Mouse (Mus musculus) R1 (cell line): Measurements from ENCODE around the gene Itpr2.

ENCODE experiments used
- DNase-seq: peaks from one replicate; pipeline ENCODE4 v3.0.0-alpha.2; 2018; ENCODE audit warnings: low read depth, low spot score

Itpr2 gene

DNA sequence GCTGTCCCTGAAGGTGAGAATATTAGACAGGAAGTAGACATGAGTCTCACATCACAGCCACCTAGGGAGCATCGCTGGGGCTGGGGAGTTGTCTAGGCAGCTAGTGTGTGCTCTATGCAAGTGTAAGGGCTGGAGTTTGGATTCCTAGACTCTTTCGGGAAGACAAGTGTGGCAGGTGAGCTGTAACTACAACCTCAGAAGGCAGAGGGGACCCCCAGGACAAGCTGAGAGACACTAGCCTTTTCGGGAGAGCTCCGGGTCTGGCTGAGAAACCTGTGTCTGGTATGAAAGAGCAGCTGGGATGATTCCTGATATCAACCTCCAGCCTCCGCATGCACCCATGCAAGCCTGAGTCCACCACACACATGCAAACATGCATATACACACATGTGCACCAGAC is 232.7 kb downstream of the Itpr2 start:
- no peak for DNase-seq

DNA sequence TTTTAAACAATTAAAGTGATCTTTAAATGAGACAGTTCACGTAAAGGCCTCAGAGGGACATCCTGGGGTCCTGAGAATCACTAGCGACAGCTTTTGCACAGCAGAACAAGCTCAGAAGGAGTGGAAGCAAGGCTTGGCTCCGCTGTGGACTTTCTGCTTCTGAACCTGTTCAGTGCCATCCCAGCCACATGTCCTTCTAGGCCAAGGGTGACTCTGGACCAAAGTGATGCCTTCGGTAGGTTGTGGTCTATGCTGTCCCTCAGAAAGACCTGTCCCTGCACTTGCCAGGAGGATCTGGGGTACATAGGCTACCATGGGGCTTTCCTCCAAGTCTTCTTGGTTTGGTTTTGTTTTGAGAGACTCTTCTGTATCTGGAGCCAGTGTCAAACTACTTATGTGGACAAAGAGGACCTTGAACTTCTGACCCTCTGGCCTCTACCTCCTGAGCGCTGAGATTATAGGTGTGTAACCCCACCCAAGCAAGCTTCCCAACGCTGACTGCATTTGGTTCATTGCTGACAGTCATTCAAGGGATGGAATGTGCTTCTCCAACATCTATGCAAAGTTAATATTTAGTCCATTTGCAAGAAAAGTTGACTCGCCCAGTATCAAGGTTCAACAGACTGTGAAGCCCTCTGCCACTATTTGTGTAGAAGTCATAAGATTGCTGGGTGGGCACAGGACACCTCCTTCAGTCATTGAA is 241.2 kb downstream of the Itpr2 start:
- DNase-seq: no peak

DNA sequence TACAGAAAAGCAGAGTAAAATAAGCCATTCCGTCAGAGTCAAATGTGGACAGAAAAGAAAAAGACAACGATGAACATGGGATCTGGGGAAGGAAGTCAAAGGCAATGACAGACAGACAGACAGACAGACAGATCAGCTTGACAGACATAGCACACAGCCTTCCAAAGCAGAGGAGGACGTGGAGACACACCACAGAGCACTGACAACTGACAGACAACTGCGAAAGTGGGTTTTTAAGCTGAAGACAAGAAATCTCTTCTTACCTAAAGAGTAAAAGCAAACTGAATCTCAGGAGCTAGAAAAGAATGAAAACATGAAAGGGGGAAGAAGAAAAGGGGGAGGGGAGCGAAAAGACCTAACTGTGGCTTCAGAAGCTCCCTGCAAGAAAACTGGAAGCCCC is 243.3 kb downstream of the Itpr2 start:
- DNase-seq: no peak

DNA sequence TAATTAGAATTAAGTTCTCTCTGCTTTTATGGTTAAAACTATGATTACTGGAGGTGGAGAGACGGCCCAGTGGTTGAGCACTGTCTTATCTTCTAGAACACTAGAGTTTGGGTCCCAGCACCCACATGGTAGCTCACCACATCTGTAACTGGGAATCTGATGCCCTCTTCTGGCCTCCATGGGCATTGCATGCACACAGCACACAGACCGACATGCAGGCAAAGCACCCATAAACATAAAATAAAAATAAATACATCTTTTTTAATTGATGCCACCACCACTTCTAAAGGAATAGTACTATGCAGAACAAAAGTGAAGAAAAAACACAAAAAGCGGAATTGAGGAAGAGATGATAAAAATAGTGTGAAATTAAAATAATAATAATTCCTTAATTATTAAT is 243.8 kb downstream of the Itpr2 start:
- DNase-seq: peak; percentile 45

DNA sequence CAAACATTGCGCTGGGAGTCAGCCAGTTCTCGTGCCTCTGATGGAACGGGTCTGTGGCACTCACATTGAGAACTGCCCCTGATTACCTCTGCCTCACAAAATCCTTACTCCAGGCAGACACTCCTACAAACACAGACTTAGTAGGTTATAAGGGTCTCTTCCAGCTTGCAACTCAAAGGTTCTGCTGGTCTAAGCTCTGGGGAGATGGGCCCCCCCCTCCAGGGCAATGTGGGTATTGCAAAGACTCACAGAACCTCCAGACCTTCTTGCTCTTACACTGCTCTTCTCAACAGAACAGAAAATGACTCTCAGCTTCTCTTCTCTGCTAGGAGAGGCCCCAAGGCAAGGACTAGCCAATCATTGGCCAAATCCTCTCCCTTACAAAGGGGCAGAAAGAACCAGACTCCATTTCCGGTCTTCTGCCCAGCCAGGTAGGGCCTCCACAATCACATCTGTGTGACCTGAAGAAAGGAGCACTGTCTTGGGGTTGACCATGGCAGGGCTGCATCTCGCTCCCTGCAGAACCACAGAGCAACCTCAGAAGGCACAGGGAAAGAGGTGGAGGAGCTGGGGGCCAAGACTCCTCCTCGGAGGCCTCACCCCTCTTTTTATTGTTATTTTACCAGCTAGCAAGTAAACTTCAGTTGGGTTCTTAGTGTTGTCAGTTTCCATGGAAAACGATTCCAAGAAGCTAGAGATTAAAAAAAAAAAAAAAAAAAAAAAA is 244.9 kb downstream of the Itpr2 start:
- peak; percentile 65 for DNase-seq

DNA sequence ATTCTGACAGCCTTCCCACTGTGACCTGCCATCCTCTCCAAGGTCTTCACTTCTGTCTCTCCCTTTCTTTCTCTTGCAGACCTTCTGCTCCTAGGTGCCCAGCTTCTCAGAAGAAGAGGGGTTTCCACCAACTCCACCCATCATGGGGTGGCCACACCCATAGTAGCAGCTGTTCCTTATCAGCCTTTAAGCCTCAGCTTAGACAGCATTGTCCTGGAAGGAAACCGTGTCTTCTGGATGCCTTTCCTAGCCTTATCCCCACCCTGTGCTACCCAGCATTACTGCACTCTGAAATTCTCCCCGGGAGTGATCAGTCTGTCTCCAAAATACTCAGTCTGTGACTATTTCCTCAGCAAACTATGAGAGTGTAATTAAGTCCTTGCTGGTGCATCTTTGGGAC is 245.6 kb downstream of the Itpr2 start:
- no peak for DNase-seq

DNA sequence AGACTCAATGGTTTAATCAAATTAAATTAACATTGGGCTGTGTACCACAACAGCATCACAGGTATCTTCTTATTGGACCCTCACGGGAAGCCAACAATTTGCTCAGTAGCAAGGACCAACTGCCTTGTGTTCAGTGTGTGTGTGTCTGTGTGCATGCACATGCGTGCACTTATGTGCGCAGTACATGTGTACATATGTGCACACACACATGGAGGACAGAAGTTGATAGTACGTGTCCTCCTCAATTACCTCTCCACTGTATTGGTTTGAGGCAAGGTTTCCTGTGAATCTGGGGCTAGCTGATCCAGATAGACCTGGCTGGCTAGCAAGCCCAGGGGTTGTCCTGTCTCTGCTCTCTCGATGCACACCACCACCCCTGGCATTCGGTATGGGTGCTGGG is 246.4 kb downstream of the Itpr2 start:
- DNase-seq: no peak

DNA sequence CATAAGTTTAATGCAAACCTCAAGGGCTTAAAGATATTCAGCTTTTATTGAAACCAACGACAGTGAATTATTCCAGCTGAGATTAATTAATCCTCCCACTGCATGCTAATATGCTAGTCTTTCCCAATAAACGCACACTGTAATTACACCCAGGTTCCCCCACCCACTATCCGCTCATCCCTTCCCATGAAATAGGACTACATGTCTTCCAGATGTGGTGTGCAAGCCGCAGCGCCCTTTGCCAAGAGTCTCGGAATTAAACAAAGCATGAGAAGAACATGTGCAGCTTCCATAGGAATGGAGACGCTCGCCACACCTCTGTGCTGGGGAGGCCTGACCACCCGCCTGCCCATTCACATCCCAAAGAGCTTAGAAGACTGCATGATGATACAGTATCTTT is 247.1 kb downstream of the Itpr2 start:
- DNase-seq: no peak

DNA sequence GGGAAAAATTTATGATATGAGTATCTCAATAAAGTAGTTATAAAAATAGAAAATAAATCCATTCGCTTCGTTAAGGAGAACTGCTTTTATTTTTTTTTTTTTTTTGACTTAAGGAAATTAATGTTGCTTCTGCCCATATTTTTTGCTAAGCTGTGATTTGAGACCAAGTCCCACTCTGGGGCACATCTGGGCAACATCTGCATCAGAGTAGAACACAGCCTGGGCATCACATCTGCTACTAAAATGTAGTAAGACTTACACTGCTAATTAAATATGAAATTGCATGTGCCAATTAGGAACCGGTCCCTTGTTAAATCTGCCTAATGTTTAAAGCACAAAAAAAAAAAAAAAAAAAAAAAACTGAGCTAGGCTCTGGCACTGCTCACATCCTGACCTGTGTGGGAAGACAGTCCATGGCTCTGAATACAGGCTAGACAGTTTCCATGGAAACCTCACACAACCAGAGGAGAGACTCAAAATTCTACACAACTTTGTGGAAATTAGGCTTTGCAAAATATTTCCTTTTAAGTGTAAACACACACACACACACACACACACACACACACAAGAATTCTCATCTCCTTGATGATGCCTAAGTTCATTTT is 247.7 kb downstream of the Itpr2 start:
- DNase-seq: no peak

DNA sequence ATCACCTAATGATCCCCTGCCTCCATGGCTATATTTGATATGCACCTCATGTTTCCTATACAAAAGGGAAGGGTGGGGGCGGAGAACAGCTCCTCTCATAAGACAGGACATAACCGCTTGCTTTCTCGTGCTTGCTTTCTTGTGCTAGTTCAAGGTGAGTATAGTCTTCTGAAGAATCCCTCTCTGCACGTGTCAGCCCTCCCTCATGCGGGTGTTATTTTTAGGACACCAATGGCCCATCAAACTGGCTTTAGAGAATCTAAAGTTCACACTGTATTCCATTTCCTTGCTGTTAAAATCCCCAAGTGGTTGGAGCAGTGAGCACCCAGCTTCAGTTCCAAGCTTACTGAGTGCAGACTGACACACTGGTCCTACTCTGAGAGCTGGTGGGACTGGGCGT is 252.9 kb downstream of the Itpr2 start:
- no peak for DNase-seq

DNA sequence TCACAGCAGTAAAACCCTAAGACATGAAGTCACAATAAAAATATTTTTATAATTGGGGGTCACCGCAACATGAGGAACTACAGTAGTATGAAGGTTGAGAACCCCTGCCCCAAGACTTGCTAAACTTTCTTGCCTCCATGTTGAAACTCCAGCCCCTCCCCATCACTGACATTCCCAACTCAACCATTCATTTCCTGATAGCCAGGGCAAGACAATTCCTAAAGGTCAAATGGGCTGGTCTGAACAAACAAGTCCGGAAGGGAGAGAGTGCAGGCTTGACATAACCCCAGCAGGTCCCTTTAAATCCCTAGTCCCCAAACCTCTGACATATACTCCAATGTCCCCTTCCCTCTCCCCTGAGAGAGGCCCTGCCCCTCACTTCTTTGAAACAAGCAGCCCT is 253.7 kb downstream of the Itpr2 start:
- DNase-seq: peak; percentile 77

DNA sequence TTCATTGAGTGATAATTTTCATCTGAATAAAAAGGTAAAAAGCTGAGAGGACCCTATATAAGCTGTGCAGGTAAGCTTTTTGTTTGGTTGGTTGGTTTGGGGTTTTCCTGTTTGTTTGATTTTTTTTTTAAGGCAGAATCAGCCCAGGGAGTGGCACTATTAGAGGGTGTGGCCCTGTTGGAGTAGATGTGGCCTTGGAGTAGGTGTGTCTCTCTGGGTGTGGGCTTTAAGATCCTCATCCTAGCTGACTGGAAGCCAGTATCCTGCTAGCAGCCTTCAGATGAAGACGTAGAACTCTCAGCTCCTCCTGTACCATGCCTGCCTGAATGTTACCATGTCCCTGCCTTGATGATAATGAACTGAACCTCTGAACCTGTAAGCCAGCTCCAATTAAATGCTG is 254.1 kb downstream of the Itpr2 start:
- DNase-seq: peak; percentile 39

DNA sequence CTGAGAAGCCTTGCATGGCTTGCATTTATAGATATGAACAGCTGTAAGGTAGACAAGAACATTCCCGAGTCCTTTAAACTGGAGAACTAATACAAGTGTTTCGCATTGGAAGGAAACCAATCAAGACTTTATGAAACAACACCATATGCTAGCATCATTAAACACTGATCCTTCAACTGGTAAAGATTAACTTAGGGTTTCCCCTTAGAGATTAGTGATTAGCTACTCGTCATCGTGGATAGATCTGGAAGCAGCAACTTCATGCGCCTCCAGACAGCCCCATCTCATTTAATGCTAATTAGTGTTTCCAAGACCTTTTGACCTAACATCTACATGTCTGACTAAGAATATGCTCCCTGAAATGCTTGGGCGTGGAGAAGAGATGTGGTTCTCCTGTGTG is 255.7 kb downstream of the Itpr2 start:
- no peak for DNase-seq

DNA sequence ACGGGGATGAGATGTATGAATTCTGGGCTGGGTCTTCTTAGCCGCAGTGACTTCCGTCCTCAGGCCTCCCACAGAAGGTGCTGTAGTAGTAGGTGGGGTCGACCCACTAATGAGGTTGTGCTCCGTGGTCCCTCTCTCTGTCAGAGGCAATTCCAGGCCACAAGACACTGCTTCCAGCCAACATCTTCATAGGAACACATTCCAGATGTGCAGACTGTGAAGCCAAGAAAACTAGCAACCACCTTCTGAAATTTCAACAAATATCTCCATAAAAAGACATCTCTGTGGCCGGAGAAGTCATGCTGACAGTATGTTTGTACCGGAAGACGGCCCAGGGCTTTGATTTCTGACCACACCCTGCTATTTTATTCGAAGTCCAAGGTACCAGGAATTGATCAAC is 256.1 kb downstream of the Itpr2 start:
- DNase-seq: no peak

DNA sequence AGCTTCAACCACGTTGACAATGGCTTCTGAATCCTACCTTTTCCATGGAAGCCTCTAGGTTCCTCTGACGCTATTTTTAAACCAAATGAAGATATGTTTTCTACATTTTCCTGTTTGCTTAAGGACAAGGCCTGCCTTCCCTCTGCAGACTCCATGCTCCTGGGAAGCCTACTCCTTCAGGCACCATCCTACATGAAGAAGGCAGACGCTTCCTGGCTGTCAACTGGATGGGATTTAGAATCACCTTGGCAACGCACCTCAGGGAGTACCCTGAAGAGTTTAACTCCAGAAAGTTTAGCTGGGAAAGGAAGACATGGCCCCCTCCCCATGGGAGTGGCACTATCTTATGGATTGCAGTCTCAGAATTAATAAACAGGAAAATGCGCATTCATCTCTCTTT is 259.0 kb downstream of the Itpr2 start:
- DNase-seq: no peak

DNA sequence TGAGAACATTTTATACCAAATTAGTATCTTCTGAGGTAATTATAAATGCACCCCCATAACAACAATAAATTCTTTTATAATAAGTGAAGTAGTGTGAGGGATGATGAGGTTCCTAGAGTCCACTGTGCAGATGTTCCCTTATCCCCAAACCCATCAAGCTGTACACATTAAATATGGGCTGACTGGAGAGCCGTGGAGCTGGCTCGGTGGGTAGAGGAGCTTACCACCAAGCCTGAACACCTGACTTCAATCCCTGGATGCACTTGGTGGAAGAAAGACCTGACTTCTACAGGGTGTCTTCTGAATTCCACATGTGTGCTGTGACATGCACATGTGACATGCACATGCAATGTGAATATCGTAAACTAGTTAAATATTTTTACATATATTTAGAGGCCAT is 260.7 kb downstream of the Itpr2 start:
- no peak for DNase-seq

DNA sequence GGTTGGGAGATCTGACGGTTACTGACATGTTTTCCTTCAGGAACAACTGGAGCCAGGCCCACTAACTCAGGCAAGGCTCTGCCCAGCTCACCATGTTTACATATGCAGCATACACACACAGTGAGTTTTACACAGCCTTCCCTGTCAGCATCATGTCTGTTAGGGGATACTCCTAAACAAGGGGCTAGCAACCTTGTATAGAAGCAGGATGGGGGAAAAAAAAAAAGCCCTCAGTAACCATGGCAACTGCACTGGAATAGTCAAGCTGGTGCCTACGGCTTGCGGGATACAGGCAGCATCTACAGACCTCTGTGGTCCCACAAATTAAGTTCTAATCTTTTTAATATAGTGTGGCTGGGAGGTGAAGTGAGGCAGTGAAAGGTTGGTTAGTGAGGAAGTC is 266.9 kb downstream of the Itpr2 start:
- no peak for DNase-seq

DNA sequence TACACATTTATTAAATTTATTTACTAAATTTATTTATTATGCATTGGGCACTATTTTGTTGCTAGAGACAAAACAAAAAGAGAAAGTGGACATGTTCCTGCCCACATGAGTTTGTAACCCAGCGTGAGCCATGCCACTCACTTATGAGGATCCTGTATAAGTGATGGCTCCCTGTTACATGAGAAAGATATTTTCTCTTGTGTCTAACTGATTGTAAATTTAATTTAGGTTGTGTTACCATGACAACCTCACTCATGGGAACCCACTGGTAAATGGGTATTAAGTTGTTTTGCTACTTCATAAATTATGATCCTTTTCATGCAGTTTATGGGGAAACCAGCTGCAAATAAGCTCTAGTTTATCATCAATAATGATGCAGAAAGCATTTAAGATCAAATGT is 267.6 kb downstream of the Itpr2 start:
- DNase-seq: no peak

DNA sequence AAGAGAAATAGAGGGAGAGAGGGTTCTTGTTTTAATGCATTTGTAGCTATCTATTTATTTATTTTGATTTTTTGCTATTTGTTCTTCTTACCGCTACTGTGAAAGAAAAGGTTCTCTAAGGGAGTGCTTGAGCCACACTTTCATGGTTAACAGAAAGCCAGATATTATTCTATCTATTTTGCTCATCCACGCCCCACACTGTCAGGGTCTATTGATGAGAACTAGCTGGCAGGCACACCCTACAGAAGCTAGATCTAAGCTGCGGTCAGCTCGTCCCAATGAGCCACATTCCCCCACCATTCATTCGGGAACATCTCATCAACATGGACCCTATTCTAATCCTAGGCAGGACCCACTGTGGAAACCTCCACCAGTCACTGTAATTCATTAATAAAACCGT is 271.1 kb downstream of the Itpr2 start:
- DNase-seq: no peak

DNA sequence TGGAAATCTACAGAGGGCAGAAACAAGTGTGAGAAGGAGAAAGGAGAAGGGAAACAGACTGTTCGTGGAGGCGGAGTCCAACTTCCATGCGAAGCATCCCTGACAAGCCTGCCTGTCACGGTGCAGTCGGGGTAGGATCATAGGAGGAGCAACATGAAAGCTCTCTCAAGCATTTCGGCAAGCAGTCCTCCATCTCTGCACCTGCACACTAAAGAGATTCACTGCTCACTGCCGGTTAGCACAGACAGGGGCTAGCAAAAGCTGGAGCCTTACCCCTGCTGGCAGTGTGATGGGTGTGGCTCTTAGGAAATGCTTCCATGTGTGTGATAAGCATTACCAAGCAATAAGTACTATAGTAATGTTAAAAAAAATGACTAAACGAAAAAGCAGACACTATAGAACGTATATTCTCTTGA is 271.6 kb downstream of the Itpr2 start:
- DNase-seq: no peak

DNA sequence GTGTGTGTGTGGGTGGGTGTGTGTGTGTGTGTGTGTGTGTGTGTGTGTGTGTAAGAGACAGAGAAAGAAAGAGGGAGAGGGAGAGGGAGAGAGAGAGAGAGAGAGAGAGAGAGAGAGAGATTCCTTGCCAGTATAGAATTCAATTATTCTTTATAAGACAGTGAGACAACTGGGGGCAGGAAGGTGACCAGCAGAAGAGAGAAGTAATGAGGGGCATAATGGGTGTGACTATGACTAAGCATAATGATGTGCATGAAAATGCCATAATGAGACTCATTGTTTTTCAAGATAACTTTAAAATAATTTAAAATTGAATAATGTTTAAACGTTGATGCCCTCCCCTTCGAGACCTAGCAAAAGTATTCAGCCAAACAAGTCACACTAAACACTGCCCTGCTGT is 272.1 kb downstream of the Itpr2 start:
- no peak for DNase-seq

DNA sequence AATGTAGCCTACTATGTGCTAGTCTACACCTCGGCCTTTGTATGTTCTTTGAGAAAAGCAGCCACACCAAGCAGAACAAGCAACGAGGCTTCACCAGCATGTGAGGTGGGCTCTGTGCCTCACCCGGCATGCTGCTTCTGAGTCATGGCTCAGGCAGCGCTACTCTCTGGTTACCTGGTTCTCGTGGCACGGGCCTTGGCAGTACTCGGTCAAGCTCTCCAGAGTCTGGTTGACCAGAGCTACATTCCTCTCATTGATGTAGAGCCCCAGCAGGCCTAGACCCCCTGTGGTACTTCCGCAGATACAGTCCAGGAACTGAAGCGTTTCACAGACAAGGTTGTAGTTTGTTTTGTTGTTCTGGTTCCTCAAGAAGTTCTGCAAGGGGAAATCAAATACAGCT is 272.5 kb downstream of the Itpr2 start:
- DNase-seq: no peak

DNA sequence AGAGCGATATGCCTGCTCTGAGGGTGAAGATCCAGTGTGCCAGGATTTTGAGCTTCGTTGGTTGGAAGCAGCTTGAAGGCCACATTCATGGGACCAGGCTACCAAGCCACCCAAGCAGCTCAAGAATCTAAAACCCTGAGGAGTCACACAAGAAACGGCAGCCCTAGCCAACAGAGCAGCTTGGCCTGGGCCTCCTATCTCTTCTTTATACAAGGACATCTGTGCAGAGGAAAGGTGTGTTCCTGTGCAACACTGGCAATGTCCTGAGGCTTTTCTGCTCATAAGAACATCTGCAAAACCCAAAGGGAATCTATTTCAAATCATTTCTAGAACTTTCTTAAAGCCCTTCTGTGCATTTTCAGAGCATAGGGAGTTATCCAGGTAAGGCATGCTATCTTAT is 274.0 kb downstream of the Itpr2 start:
- DNase-seq: no peak
